Mouse (Mus musculus) adrenal gland, adult 18-20 months (tissue): ENCODE data around the gene St3gal6. TPM values are rescaled to one million over a fixed set of nuclear protein-coding genes. Genes with fewer than 3 reads are reported as not detected.
"Not testable (repeated sequence)": the region's sequence is repeated elsewhere in the genome, so short reads cannot be mapped to it uniquely, and the experiment has no call there.

ENCODE experiments used
- DNase-seq, 2 experiments: peaks; one replicate each; pipeline ENCODE4 v3.0.0; 2021 to 2022; ENCODE audit warnings: low spot score in 2 of 2
- total RNA-seq, 2 experiments: library from RNA; stranded (reverse); gene quantifications; 1 replicate in 1 of 2; 2 replicates in 1 of 2; pipeline ENCODE4 v1.2.3; 2021

The St3gal6 gene
- total RNA-seq, 2 experiments from 2014 or later: 23.1 to 29.1 TPM

GRCm38 (mm10) chr16:58479898-58480448 is 44.1 kb downstream of the St3gal6 start:
- no peak for DNase-seq

DNA sequence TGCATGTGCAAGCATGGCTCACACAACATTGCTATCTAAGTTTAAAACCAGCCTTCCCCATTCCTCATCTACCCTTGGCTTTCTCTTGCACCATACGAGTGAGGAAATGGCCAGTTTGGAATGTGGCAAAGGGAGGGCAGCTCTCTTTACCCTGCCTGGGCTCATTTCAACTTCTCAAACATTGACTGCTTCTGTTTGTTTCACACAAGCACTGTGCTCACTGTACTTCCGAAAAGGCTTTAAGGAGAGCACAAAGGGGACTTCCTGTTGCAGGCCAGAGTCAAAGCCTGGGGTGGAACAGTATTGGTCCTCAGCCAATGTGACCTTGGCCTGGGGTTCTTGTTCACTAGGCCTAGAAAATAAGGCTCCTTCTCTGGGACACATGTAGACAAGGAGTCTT is 47.7 kb downstream of the St3gal6 start:
- DNase-seq: no peak

GRCm38 (mm10) chr16:58475544-58476154 is 48.4 kb downstream of the St3gal6 start:
- DNase-seq: no peak

DNA sequence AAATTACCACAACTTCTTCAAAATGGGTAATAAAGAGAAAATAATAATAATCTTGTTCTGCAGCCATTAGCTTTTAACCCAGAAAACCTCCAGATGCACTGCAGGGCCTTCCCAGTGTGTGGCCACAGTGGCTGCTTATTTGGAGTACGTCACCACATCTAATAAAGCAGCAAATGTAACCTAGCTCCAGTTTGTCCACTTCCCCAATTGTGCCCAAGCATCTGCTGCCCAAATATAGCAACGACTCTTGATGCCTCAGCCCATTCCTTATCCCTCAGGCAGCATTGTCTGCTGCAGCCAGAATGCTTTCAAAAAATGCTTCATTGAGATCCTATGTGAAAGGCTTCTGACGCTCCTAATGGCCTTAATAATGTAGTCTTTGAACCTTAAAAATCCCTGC is 49.2 kb downstream of the St3gal6 start:
- DNase-seq: no peak

DNA sequence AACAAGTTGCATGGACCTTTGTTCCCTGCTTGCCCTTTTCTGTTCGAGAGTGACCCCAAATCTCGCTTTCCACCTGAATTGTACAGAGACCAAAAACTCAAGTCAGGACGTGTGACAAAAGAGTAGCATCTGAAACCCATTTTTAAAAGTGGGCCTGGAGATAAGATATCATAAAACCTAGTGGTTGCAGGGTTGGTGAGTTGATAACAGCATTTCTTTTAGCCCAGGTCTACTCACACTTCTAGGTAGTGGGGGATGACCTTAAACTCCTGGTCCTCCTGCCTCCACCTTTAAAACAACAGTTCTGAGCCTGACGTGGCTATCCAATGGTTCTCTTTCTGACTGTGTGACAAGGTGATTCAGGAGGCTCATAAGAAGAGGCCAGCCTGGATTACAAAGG is 53.2 kb downstream of the St3gal6 start:
- no peak for DNase-seq

DNA sequence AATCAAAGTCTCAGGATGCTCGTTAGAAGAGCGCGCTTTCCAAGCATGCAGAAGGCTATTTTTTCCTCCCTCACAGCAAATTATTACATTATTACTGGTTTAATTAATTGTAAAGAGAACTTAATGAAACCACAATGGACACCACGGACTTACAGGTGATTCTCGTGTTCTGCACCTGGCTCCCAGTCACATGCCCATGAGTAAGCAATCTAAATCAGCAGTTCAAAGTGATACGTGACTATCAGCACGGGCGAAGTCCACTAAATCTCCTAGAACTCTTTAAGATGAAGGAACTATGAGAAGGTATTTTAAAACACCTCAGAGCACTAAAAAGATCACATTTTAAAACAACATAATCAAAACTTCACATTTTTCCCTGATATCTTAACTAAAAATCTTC is 54.0 kb downstream of the St3gal6 start:
- DNase-seq: no peak

DNA sequence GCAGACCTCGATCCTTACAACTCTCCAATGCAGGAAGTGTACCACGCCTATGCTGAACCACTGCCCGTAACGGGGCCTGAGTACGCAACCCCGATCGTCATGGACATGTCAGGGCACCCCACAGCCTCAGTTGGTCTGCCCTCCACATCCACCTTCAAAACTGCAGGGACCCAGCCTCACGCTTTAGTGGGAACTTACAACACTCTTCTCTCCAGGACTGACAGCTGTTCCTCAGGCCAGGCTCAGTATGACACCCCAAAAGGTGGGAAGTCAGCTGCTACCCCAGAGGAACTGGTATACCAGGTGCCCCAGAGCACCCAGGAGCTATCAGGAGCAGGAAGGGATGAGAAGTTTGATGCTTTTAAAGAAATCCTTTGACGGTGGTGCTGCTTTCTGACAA is 58.6 kb downstream of the St3gal6 start:
- DNase-seq: no peak

DNA sequence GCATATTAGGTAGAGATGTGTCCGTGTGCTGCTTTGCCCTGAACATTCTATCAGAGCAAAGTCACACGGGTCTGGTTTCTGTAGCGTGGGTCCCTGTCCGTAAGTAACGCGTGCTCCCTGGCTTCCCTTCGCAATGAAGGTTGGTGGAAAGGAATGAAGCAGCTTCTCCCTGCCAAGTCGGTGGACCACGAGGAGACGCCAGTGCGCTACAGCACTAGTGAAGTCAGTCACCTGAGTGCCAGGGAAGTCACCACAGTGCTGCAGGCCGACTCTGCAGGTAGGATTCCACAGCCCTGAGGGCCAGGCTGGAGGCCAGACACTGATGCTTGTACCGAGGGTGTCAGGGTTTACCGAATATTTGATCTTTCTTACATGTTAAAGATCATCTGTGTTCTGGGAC is 60.0 kb downstream of the St3gal6 start:
- no peak for DNase-seq

DNA sequence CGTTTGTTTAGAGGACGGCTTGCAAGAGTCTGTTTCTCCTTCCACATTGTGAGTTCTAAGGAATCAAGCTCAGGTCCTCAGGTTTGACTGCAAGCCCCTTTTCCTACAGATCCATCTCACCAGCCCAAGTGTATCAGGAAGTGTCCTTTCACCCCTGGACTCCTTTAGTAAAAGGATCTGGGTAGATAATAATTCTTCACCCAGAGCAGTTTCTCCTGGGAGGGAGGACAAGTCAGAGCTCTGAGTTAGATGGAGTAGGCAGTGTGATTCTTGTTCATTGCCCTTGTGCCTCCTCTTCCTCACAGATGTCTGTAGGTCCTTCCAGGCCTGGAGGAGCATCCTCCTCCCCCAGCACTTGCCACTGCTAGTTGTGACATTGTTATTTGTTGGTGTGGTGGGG is 61.5 kb downstream of the St3gal6 start:
- DNase-seq: no peak

DNA sequence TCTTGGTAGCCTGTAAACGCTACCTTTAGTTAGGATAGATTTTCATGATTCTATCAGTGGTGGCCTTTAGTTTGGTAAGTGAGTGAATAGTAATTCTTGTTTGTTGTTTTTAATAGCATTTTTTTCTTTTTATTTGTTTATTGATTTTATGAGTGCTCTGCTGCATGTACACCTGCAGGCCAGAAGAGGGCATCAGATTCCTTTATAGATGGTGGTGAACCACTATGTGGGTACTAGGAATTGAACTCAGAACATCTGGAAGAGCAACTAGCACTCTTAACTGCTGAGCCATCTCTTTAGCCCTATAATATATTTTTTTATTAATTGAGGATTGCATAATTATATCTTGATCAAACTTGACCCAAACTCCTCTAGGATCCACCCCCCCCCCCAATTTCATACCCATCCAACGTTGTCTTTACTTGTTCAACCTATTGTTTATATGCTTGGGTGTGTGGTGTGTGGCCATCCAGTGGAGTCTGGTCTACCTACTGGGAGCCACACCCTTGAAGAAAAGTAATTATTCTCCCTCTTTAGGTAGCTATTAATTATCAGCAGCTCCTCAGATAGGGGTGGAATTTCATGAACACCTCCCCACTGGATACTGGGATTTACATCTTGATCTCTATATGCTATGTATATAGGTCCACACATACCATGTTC is 62.1 kb downstream of the St3gal6 start:
- no peak for DNase-seq

DNA sequence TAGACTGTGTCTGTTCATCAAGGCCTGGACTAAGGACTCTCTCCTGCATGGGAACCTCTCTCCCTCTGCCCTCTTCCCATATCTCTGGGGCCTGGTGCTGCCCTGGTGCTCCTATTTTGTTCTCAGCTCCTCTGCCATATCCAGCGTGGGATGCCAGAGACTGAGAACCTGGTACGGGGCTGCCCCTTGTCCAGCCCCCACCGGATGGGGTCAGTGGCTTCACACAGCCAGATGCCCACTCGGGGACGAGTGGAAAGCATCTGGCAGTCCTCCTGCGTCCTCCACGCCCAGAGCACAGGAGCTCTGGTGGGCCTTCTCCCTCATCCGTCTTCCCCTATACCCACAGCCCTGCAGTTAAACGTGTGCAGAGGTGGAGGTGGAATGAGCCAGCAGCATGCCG is 63.7 kb downstream of the St3gal6 start:
- no peak for DNase-seq

DNA sequence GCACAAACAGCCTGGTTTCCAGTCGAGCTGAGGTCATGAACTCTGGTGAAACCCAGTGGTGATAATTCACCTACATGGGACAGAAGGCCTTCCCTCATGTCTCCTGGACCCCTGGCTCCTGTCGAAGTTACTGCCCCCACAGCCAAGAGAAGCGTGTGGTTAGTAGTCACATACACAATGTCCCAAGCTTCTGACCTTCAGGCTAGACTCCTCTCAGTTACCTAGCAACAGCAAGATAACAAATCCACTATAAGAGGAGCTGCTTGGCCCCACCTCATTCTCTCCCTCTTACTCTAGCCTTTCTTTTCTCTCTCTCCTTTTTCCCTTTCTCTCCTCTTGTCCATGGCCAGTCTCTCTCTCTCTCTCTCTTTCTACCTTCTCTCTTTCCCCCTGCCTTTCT is 64.1 kb downstream of the St3gal6 start:
- not testable (repeated sequence) for DNase-seq

DNA sequence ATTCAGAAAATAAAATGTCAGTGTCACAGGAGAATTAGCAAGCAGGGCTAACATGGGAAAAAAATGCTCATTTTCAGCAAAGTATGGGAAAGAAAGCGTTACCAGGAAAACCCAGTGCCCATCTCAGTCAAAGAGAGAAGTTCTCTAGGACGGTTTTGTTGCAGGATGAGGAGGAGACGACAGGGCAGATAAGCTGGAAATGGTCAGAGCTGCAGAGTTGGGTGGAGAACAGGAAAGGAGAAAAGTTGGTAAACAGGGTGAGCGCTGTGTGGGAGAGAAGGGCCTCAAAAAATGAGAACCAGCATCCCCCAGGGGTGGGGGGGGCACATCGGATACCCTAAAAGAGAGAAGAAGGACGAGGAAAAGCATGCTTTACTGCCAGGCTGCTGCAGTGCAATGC is 67.1 kb downstream of the St3gal6 start:
- no peak for DNase-seq

DNA sequence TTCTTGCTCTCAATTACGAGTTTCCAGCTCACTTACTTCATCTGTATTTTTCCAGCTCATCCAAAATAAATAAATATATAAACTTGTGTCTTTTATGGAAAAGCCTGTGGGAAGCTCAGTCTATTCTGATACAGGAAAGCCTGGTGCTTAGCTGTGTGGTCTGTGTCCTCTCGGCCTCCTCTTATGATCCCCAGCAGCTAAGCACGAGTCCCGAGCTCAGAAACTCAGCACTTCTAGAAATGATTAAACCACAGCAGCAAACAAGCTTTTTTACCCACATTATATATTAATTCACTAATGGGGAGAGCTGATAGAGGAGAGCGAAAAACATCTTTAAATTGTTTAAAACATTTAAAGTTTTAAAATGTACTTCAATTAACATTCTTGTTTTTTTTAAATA is 67.6 kb downstream of the St3gal6 start:
- DNase-seq: no peak

- DNase-seq: no peak
Observed at GRCm38 (mm10) chr16:58455118-58455517, 68.9 kb downstream of the St3gal6 start.

DNA sequence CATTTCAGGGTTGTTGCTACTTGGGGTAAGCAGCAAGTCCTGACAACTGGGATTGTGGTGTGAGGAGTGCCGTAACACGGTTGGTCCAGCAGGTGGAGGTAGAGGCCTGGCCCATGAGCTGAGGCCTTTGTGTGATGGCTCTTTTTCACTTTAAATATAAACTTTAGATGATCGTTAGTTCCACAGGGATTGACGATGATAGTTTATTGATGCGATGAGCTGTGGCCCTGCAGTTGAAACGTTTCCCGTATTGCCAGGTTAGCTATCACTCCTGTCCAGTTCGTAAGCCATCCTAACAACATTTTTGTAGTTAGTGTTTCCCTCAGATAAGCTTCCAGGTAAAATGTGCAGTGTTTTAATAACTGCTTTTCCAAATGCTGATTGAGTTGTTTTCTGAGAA is 69.4 kb downstream of the St3gal6 start:
- DNase-seq: peak; percentile 48 to 54

- DNase-seq: no peak
Observed at GRCm38 (mm10) chr16:58453820-58454219, 70.2 kb downstream of the St3gal6 start.

DNA sequence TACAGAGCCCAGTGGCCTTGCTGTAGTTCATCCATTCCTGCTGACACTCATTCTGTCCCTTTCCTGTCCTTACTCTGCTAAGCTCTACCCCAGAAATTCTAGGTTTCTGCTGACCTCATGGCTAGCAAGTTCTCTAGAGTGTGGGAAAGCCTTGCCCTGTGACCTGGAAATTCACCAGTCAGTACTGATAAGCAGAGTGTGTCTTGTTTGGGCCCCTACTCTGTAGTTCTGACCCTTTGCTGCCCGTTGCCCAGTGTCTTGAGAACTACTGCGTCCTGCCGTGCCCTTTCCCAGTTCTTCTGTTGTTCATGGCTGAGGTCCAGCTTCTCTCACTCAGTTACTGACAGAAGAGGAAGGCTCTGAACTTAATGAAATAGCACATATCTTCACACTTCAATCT is 70.9 kb downstream of the St3gal6 start:
- no peak for DNase-seq

DNA sequence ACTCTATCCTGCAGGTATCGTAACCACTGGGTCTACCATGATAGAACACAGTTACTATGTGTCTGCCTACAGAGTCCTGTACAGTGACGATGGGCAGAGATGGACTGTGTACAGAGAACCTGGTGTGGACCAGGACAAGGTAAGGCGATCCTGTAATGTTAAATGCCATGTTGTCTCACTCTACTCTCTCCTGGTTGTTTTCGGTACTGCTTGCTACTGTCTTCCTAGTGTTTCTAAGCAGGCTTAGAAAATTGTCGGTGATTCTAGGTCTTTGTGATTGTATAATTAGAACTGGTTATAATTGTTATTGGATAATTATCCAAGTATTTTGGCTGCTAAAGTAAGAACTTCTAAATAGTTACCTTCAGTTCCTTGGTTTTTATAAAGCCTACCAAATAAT is 72.4 kb downstream of the St3gal6 start:
- DNase-seq: no peak

- no peak for DNase-seq
Observed at GRCm38 (mm10) chr16:58450648-58451047, 73.4 kb downstream of the St3gal6 start.

- DNase-seq: no peak
Observed at GRCm38 (mm10) chr16:58449073-58449472, 75.0 kb downstream of the St3gal6 start.

GRCm38 (mm10) chr16:58446281-58447259 is 77.5 kb downstream of the St3gal6 start:
- no peak for DNase-seq
